ENCODE assay signal across 8 mouse cellular contexts in genomic region chr11:76924759-76925236, GRCm38 (mm10). TPM values are rescaled to one million over a fixed set of nuclear protein-coding genes. Genes with fewer than 3 reads are reported as not detected.
DNase-seq lines count a peak whose midpoint lies in the region; ATAC-seq and TF ChIP-seq lines count a peak whose summit lies in the region.

TSS of gene Blmh (plus strand) at chr11:76924809.

- no peak within 1 kb of the TSS for H3K4me2 ChIP-seq in intestine, embryonic 14.5 days (ENCODE audit: low read length)
- no peak within 1 kb of the TSS for H3K4me2 ChIP-seq in liver, postnatal 0 days (ENCODE audit: low read depth, low read length)
- H3K4me2 ChIP-seq in stomach, embryonic 16.5 days (ENCODE audit: low read depth, low read length) = peak within 1 kb of the TSS; percentile 28

- 32% methylated on average over 6 of the region's 6 CpGs for WGBS in kidney, adult 2 months
- WGBS in intestine, embryonic 14.5 days = 55% methylated on average over 6 of the region's 6 CpGs
- 53% methylated on average over 6 of the region's 6 CpGs for WGBS in liver, postnatal 0 days (ENCODE audit: insufficient replicate concordance)
- WGBS in stomach, embryonic 16.5 days = 44% methylated on average over 6 of the region's 6 CpGs

- H3K27ac ChIP-seq in kidney, adult 2 months (ENCODE audit: insufficient read depth, low read depth, low read length) = peak within 1 kb of the TSS; percentile 11; the same call in 1 of the 2 replicates
- H3K27ac ChIP-seq in intestine, embryonic 14.5 days (ENCODE audit: low read depth) = no peak within 1 kb of the TSS
- no peak within 1 kb of the TSS for H3K27ac ChIP-seq in liver, postnatal 0 days (ENCODE audit: low read depth)
- H3K27ac ChIP-seq in stomach, embryonic 16.5 days (ENCODE audit: low read length) = peak within 1 kb of the TSS; percentile 36; the same call in 1 of the 2 replicates

- H3K9me3 ChIP-seq in intestine, embryonic 14.5 days (ENCODE audit: control insufficient read depth, low read length) = no peaks in the 10 kb centered on the region
- H3K9me3 ChIP-seq in liver, postnatal 0 days (ENCODE audit: low read length) = no peaks in the 10 kb centered on the region
- no peaks in the 10 kb centered on the region for H3K9me3 ChIP-seq in stomach, embryonic 16.5 days (replicated peaks; ENCODE audit: control insufficient read depth, low read length)

- no peak within 1 kb of the TSS for H3K4me3 ChIP-seq in kidney, adult 2 months (ENCODE audit: insufficient read depth, low read depth, low read length)
- no peak within 1 kb of the TSS for H3K4me3 ChIP-seq in intestine, embryonic 14.5 days (ENCODE audit: low read depth, low read length)
- H3K4me3 ChIP-seq in liver, postnatal 0 days (ENCODE audit: low read depth, low read length) = no peak within 1 kb of the TSS
- H3K4me3 ChIP-seq in stomach, embryonic 16.5 days (replicated peaks; ENCODE audit: low read length) = no peak within 1 kb of the TSS

- ATAC-seq in intestine, embryonic 14.5 days (replicated peaks; ENCODE audit: low FRiP score, low TSS enrichment, low read depth) = no peak
- no peak for ATAC-seq in liver, postnatal 0 days
- ATAC-seq in stomach, embryonic 16.5 days (ENCODE audit: insufficient read depth, low FRiP score) = no peak

- TF ChIP-seq POLR2A in kidney, adult 2 months (IDR thresholded peaks at IDR 0.05; ENCODE audit: low read depth, low read length) = no peak

- H3K27me3 ChIP-seq in kidney, adult 2 months (replicated peaks; ENCODE audit: control insufficient read depth, insufficient read depth, low read length) = no peaks in the 10 kb centered on the region
- H3K27me3 ChIP-seq in intestine, embryonic 14.5 days (replicated peaks; ENCODE audit: control insufficient read depth, insufficient read depth, low read length) = no peaks in the 10 kb centered on the region
- H3K27me3 ChIP-seq in liver, postnatal 0 days (ENCODE audit: insufficient read depth, low read length) = no peaks in the 10 kb centered on the region
- H3K27me3 ChIP-seq in stomach, embryonic 16.5 days (ENCODE audit: control insufficient read depth, insufficient read depth, low read length) = no peaks in the 10 kb centered on the region

- DNase-seq in kidney, adult 2 months = peak; percentile 73
- no peak for DNase-seq in kidney, postnatal 4 days
- DNase-seq in brain, adult 2 months (ENCODE audit: low read depth, low spot score) = peak; percentile 43
- DNase-seq in gonadal fat pad, adult 2 months (ENCODE audit: low read depth) = no peak
- DNase-seq in intestine, embryonic 14.5 days (ENCODE audit: low spot score) = no peak
- DNase-seq in liver, postnatal 0 days = no peak
- DNase-seq in frontal cortex, postnatal 36 days (ENCODE audit: low spot score in 2 of 2) = no peak

- TF ChIP-seq EP300 in liver, postnatal 0 days (IDR thresholded peaks at IDR 0.05; ENCODE audit: low read depth) = no peak

- H3K9ac ChIP-seq in intestine, embryonic 14.5 days (ENCODE audit: low read length) = no peak within 1 kb of the TSS
- no peak within 1 kb of the TSS for H3K9ac ChIP-seq in liver, postnatal 0 days (replicated peaks)
- H3K9ac ChIP-seq in stomach, embryonic 16.5 days (ENCODE audit: low read length) = no peak within 1 kb of the TSS

- peaks cover 2% of the 10 kb centered on the region; the same call in 1 of the 2 replicates for H3K4me1 ChIP-seq in kidney, adult 2 months (ENCODE audit: control insufficient read depth, insufficient read depth, low read length)
- no peaks in the 10 kb centered on the region for H3K4me1 ChIP-seq in intestine, embryonic 14.5 days (replicated peaks; ENCODE audit: control insufficient read depth, insufficient read depth, low read length)
- no peaks in the 10 kb centered on the region for H3K4me1 ChIP-seq in liver, postnatal 0 days (ENCODE audit: insufficient read depth)
- no peaks in the 10 kb centered on the region for H3K4me1 ChIP-seq in stomach, embryonic 16.5 days (ENCODE audit: control insufficient read depth, insufficient read depth, low read length)

- H3K36me3 ChIP-seq in kidney, adult 2 months (ENCODE audit: control insufficient read depth, insufficient read depth, low read length) = no peaks in the 10 kb centered on the region
- no peaks in the 10 kb centered on the region for H3K36me3 ChIP-seq in intestine, embryonic 14.5 days (ENCODE audit: control insufficient read depth, insufficient read depth, low read length)
- no peaks in the 10 kb centered on the region for H3K36me3 ChIP-seq in liver, postnatal 0 days (replicated peaks; ENCODE audit: insufficient read depth, low read length)
- no peaks in the 10 kb centered on the region for H3K36me3 ChIP-seq in stomach, embryonic 16.5 days (ENCODE audit: control insufficient read depth, insufficient read depth, low read length)

- TF ChIP-seq CTCF in kidney, adult 2 months (conservative IDR thresholded peaks at IDR 0.05; ENCODE audit: insufficient read depth, insufficient read length, low read depth, low read length) = no peak
- no peak for TF ChIP-seq CTCF in liver, postnatal 0 days (IDR thresholded peaks at IDR 0.05; ENCODE audit: low read depth)

RNA-seq across cellular contexts. Expression of gene Blmh, which starts in this region (rescaled TPM):
- polyA plus RNA-seq in kidney, adult 2 months (2012; rRNA removed) = 26.1 and 27.8 TPM in 2 replicates
- polyA plus RNA-seq in gonadal fat pad, adult 2 months (2012; rRNA removed) = 18.8 and 19.5 TPM in 2 replicates
- 101 and 118 TPM in 2 replicates for polyA plus RNA-seq in intestine, embryonic 14.5 days (2014; fragmentation: Nextera tagmentation; extraction: Ambion mirVana)
- 34.2 and 34.6 TPM in 2 replicates for polyA plus RNA-seq in liver, postnatal 0 days (2015; fragmentation: Nextera tagmentation; extraction: Ambion mirVana)
- polyA plus RNA-seq in stomach, embryonic 16.5 days (2015; fragmentation: Nextera tagmentation; extraction: Ambion mirVana) = 124 and 133 TPM in 2 replicates

Comparison
In these comparisons a context has a peak if more than half of its experiments do, and no peak if none do; other contexts are left out.
1. DNase-seq: peak in kidney, adult 2 months (single experiment) and brain, adult 2 months (single experiment); none in kidney, postnatal 4 days (0 of 2), gonadal fat pad, adult 2 months (single experiment), intestine, embryonic 14.5 days (single experiment), liver, postnatal 0 days (single experiment) and frontal cortex, postnatal 36 days (0 of 2).
2. H3K27ac ChIP-seq: peak in kidney, adult 2 months (single experiment) and stomach, embryonic 16.5 days (single experiment); none in intestine, embryonic 14.5 days (single experiment) and liver, postnatal 0 days (single experiment).